Mouse (Mus musculus): Measurements from ENCODE around the gene Rdh16f1. TPM values are rescaled to one million over a fixed set of nuclear protein-coding genes. Genes with fewer than 3 reads are reported as not detected.
"Not testable (repeated sequence)": the region's sequence is repeated elsewhere in the genome, so short reads cannot be mapped to it uniquely, and the experiment has no call there.

The Rdh16f1 gene
- total and polyA plus RNA-seq, 3 experiments, result 0.10 TPM; not detected in 2

DNA sequence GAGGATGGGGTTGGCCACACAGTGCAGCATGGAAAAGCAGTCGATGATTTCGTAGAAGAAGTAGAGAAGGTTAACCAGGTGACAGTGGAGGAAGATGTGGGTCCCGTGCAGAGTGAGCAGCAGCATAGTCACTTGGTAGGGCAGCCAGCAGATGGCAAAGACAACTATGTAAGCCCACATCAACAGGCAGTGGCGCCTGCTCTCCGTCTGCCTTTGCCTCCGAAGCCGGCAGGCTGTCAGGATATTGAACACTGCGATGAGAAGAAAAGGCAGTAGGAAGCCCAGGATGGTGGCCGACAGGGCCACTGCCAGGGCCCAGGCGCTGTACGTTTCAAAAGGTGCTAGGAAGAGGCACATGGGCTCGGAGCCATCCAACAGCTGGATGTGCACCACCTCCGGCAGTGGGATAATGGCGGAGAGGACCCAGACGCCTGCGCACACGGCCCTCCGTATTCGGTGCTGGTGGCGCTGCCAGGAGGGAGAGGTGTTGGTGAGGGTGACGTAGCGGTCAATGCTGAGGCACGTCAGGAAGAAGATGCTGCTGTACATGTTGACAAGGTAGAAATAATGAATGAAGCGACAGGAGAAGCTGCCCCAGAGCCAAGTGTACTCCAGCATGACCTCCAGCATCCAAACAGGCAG is 9.3 kb upstream of the Rdh16f1 start:
- peaks cover 6% of the 10 kb centered on the region for H3K4me1 ChIP-seq (ENCODE audit: control insufficient read depth, insufficient read depth, low read length)
- TF ChIP-seq POLR2A (IDR thresholded peaks at IDR 0.05; ENCODE audit: insufficient read depth, low read depth, low read length) (no peak), EP300 (IDR thresholded peaks at IDR 0.05; ENCODE audit: insufficient read depth, low read depth, low read length) (no peak), CTCF (IDR thresholded peaks at IDR 0.05) (no peak)
- 33% methylated on average over 24 of the region's 24 CpGs for WGBS
- no peaks in the 10 kb centered on the region for H3K79me2 ChIP-seq (replicated peaks; ENCODE audit: control insufficient read depth, insufficient read depth, low read length)
- no peaks in the 10 kb centered on the region for H3K27me3 ChIP-seq (ENCODE audit: control insufficient read depth, insufficient read depth, low read length)
- DNase-seq, result peak; percentile 45 to 47
- peaks cover 2% of the 10 kb centered on the region; the same call in 1 of the 2 replicates for H3K36me3 ChIP-seq (ENCODE audit: control insufficient read depth, insufficient read depth, low read length)
- H3K4me3 ChIP-seq, result peak overlapping the region; percentile 54
- H3K27ac ChIP-seq, result peak overlapping the region; percentile 48
- intact Hi-C loops (cut with DNase I), result no loop called here
- peak overlapping the region; percentile 34 for H3K9ac ChIP-seq (ENCODE audit: low read depth, low read length)

DNA sequence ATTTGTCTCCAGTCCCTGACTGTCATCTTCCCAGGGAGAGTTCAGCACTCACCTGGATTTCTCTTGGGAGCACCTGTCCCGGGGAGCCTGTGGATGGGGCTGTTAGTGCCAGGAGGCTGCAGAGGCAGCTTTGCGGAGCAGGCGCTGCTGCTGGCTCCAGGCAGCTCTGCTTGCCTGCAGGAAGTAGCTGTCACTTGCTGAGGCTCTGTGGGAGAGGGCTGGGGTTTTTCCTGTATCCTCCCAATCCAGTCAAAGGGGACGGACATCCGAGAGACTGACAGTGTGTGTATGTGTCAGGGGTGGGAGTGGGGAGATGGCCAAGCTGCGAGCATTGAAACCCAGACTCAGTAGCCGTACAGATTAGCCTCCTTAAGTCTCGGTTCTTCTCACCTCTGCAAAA is 8.0 kb upstream of the Rdh16f1 start, which contains the start of gene Gpr182:
Gene Gpr182 (minus strand): TSS at position 185 of the 400 bp plus-strand sequence.
- peak within 1 kb of the TSS; percentile 34 for H3K9ac ChIP-seq (ENCODE audit: low read depth, low read length)
- peak; percentile 53 to 60 for DNase-seq
- TF ChIP-seq CTCF (IDR thresholded peaks at IDR 0.05), result no peak
- peak; percentile 88 for TF ChIP-seq POLR2A (IDR thresholded peaks at IDR 0.05; ENCODE audit: insufficient read depth, low read depth, low read length)
- TF ChIP-seq EP300 (IDR thresholded peaks at IDR 0.05; ENCODE audit: insufficient read depth, low read depth, low read length), result peak; percentile 52; the same call in 1 of the 2 replicates
- no peaks in the 10 kb centered on the region for H3K79me2 ChIP-seq (replicated peaks; ENCODE audit: control insufficient read depth, insufficient read depth, low read length)
- intact Hi-C loops (cut with DNase I), result no loop called here
- WGBS, result 28% methylated on average over 8 of the region's 8 CpGs
- H3K27me3 ChIP-seq (ENCODE audit: control insufficient read depth, insufficient read depth, low read length), result no peaks in the 10 kb centered on the region
- H3K27ac ChIP-seq, result peak within 1 kb of the TSS; percentile 48
- peaks cover 2% of the 10 kb centered on the region; the same call in 1 of the 2 replicates for H3K36me3 ChIP-seq (ENCODE audit: control insufficient read depth, insufficient read depth, low read length)
- peak within 1 kb of the TSS; percentile 54 for H3K4me3 ChIP-seq
- H3K4me1 ChIP-seq (ENCODE audit: control insufficient read depth, insufficient read depth, low read length), result peaks cover 9% of the 10 kb centered on the region

DNA sequence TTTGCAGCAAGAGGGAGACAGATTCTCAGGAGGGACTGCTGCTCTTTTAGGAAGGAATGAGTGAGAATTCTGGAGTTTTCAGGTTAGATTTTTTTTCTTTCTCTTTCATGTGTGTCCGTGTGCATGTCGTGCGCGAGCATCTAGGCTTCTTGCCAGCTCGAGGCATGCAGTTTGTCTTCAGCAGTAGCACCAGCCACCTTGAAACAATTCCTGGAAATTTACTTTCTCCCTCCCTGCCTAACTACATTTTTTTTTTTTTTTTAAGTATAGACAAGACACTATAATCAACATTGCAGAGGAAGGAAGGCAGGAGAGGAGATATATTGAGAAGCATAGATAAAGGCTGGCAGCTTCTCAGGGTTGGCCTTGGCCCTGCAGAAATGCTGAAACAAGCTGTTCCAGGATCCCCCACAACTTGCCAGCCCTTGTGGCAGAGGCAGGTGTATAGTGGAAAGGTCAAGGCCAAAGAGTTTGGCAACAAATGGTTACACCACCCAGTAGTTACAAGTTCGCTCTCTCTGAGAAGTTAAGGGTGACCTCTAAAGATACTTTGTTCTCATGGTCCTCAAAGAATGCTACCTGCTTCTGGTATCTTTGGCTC is 4.9 kb upstream of the Rdh16f1 start:
- Histone ChIP-seq H3K4me3 (no peak overlapping the region), H3K9ac (ENCODE audit: low read depth, low read length) (no peak overlapping the region), H3K79me2 (replicated peaks; ENCODE audit: control insufficient read depth, insufficient read depth, low read length) (no peaks in the 10 kb centered on the region), H3K27ac (peak overlapping the region; percentile 74), H3K36me3 (ENCODE audit: control insufficient read depth, insufficient read depth, low read length) (peaks cover 2% of the 10 kb centered on the region; the same call in 1 of the 2 replicates), H3K4me1 (ENCODE audit: control insufficient read depth, insufficient read depth, low read length) (peaks cover 9% of the 10 kb centered on the region), H3K27me3 (ENCODE audit: control insufficient read depth, insufficient read depth, low read length) (no peaks in the 10 kb centered on the region)
- WGBS, result 21% methylated on average over 6 of the region's 6 CpGs
- DNase-seq, result peak; percentile 31 to 41
- intact Hi-C loops (cut with DNase I), result no loop called here
- TF ChIP-seq EP300 (IDR thresholded peaks at IDR 0.05; ENCODE audit: insufficient read depth, low read depth, low read length), result 0 out of 2 replicates have a peak, but pooled peaks have one; percentile 23
- TF ChIP-seq POLR2A (IDR thresholded peaks at IDR 0.05; ENCODE audit: insufficient read depth, low read depth, low read length), result no peak
- no peak for TF ChIP-seq CTCF (IDR thresholded peaks at IDR 0.05)

DNA sequence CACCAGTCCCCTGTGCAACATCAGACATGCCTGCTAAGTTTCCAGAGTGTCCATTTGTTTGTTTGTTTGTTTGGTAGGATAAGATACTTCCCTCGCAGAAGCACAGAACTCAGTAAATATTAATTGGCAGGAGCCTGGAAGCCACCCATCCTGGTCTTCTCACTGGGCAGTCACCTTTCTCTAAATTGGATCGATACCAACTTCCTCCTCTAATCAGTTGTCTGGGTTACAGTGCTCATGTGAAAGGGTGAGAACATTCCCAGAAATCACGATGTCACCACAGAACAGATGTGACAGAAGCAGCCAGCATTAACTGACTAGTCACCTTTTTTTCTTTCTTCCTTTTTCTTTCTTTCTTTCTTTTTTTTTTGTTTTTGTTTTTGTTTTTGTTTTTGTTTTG is 4.3 kb upstream of the Rdh16f1 start:
- peaks cover 9% of the 10 kb centered on the region for H3K4me1 ChIP-seq (ENCODE audit: control insufficient read depth, insufficient read depth, low read length)
- TF ChIP-seq CTCF (IDR thresholded peaks at IDR 0.05) (no peak), EP300 (IDR thresholded peaks at IDR 0.05; ENCODE audit: insufficient read depth, low read depth, low read length) (no peak), POLR2A (IDR thresholded peaks at IDR 0.05; ENCODE audit: insufficient read depth, low read depth, low read length) (no peak)
- no peaks in the 10 kb centered on the region for H3K27me3 ChIP-seq (ENCODE audit: control insufficient read depth, insufficient read depth, low read length)
- WGBS, result 17% methylated on average over 3 of the region's 3 CpGs
- no peaks in the 10 kb centered on the region for H3K79me2 ChIP-seq (replicated peaks; ENCODE audit: control insufficient read depth, insufficient read depth, low read length)
- no peak overlapping the region for H3K9ac ChIP-seq (ENCODE audit: low read depth, low read length)
- no peak for DNase-seq
- peaks cover 2% of the 10 kb centered on the region; the same call in 1 of the 2 replicates for H3K36me3 ChIP-seq (ENCODE audit: control insufficient read depth, insufficient read depth, low read length)
- intact Hi-C loops (cut with DNase I), result no loop called here
- H3K27ac ChIP-seq, result peak overlapping the region; percentile 74
- H3K4me3 ChIP-seq, result no peak overlapping the region

DNA sequence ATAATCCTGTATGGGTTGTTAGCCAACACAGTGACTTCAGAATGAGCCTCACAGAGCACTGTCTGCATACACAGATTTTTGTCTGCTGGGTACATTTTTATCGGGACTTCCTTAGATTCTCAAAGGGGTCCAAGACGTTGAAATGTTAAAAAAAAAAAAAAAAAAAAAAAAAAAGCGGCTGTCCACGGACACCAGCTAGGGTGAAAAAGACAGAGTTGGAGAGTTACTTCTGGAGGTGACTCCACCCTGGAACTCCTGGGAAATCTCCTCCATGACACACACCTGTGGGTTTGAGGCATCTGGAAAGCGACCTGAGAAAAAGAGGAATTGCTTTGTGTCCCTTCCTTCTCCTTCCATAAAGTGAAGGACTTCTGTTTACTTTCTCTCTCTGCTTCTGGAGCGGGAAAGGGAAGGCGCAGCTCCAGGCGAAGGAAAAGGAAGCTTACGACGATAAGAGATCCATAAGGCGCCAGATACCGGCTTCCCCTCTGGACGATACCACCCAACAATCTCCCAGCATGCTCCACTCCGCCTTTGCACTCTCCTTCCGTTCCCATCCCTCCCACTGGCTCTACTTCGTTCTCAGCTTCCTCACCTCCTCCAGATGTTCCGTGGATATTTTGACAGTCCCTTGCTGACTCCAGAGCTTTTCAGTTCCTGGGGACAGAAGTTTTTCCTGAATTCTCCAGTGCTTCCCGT is 3.7 kb upstream of the Rdh16f1 start:
- DNase-seq, result peak; percentile 58 to 64
- 20% methylated on average over 18 of the region's 18 CpGs for WGBS
- intact Hi-C loops (cut with DNase I), result no loop called here

DNA sequence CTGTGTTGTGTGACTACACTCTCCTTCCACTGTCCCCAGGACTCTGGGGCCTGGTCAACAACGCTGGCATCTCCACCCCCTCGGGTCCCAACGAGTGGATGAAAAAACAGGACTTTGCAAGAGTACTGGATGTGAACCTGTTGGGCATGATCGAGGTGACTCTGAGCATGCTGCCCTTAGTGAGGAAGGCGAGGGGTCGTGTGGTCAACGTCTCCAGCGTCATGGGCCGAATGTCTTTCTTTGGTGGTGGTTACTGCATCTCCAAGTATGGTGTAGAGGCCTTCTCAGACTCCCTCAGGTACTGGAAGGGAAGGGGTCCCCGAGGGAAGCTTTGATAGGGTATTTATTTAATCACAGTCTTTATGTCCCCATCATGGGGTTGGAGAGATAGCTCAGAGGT is 3.3 kb downstream of the Rdh16f1 start:
- 86% methylated on average over 10 of the region's 10 CpGs for WGBS
- intact Hi-C loops (cut with DNase I); H3K4me1 ChIP-seq (ENCODE audit: control insufficient read depth, insufficient read depth, low read length); H3K36me3 ChIP-seq (ENCODE audit: control insufficient read depth, insufficient read depth, low read length); H3K4me3 ChIP-seq; H3K9ac ChIP-seq (ENCODE audit: low read depth, low read length); H3K79me2 ChIP-seq (replicated peaks; ENCODE audit: control insufficient read depth, insufficient read depth, low read length); H3K27ac ChIP-seq; H3K27me3 ChIP-seq (ENCODE audit: control insufficient read depth, insufficient read depth, low read length): not testable (repeated sequence)
- DNase-seq, result peak in 1 of 2 experiments; percentile 5

More for the DNA sequence above, 3.7 kb upstream of the Rdh16f1 start:
- Histone ChIP-seq H3K27ac (peak overlapping the region; percentile 74), H3K36me3 (ENCODE audit: control insufficient read depth, insufficient read depth, low read length) (peaks cover 2% of the 10 kb centered on the region; the same call in 1 of the 2 replicates), H3K79me2 (replicated peaks; ENCODE audit: control insufficient read depth, insufficient read depth, low read length) (no peaks in the 10 kb centered on the region), H3K27me3 (ENCODE audit: control insufficient read depth, insufficient read depth, low read length) (no peaks in the 10 kb centered on the region), H3K4me3 (peak overlapping the region; percentile 27), H3K9ac (ENCODE audit: low read depth, low read length) (no peak overlapping the region), H3K4me1 (ENCODE audit: control insufficient read depth, insufficient read depth, low read length) (peaks cover 9% of the 10 kb centered on the region)
- TF ChIP-seq EP300 (IDR thresholded peaks at IDR 0.05; ENCODE audit: insufficient read depth, low read depth, low read length), result peak; percentile 64; the same call in 1 of the 2 replicates
- TF ChIP-seq POLR2A (IDR thresholded peaks at IDR 0.05; ENCODE audit: insufficient read depth, low read depth, low read length), result peak; percentile 67; the same call in 1 of the 2 replicates
- TF ChIP-seq CTCF (IDR thresholded peaks at IDR 0.05), result no peak

Measured in heart, adult 2 months (tissue).